Mouse (Mus musculus): ENCODE data around the gene Slc4a2.

DNA sequence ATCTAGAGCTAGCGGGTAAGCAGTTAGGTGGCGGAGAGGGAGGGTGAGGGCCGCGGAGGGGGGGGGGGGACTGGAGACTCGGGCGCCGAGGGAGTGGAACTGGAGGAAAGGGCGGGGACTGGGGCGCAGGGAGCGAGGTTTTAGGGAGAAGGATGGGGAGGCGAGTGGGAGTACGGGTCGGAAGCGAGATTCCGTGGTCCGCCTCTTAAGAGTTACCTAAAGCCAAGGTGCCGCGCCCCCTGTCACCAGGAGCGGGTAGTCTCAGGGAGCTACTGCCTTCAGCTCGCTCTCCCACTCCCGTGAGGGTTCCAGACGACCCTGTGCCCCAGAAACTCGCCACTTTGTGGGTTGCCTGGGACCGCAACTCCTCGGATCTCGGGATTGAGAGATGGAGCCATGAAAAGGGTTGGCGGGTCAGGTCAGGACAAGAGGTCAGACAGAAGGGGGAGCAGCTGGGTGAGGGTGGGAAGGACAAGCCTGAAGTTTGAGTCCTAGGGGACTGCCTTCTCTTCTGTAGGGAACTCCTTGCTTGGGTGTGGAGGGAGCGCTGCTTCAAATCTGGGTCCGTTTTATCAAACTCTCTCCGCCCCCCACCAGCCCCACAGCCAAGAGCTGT is 1.9 kb downstream of the Slc4a2 start:
- TF ChIP-seq POLR2A (IDR thresholded peaks at IDR 0.05; ENCODE audit: borderline replicate concordance, extremely low read depth, low read depth, low read length) (no peak), CTCF (IDR thresholded peaks at IDR 0.05; ENCODE audit: insufficient read depth, low read length) (no peak)

Measured in lung, adult 2 months (tissue).